Mouse (Mus musculus): ENCODE measurements at regions not wholly inside any gene's neighbourhood (a gene's known extent, or its start where the extent isn't known, plus 50 kb on each side); places are given as distances from the start of the nearest gene placed in this dataset.

- no peak overlapping the region for H3K9ac ChIP-seq (ENCODE audit: low read length)
- WGBS = 82% methylated on average over 6 of the region's 6 CpGs
- ATAC-seq (ENCODE audit: low FRiP score) = no peak
Observed at GRCm38 (mm10) chr12:92120164-92120815, 271.3 kb upstream of the Sel1l start.

GRCm38 (mm10) chr12:92109615-92110014, 260.7 kb upstream of the Sel1l start:
- no peak for ATAC-seq (ENCODE audit: low FRiP score)
- H3K4me1 ChIP-seq (ENCODE audit: control insufficient read depth, insufficient read depth, low read length) = no peaks in the 10 kb centered on the region
- 74% methylated on average over 3 of the region's 3 CpGs for WGBS

More at GRCm38 (mm10) chr12:92120164-92120815, 271.3 kb upstream of the Sel1l start:
- Histone ChIP-seq H3K4me1 (ENCODE audit: control insufficient read depth, insufficient read depth, low read length) (no peaks in the 10 kb centered on the region), H3K27me3 (ENCODE audit: control insufficient read depth, insufficient read depth, low read length) (no peaks in the 10 kb centered on the region), H3K36me3 (ENCODE audit: control insufficient read depth, insufficient read depth, low read length) (no peaks in the 10 kb centered on the region), H3K4me2 (no peak overlapping the region), H3K27ac (ENCODE audit: low read depth, low read length) (no peak overlapping the region), H3K9me3 (ENCODE audit: control insufficient read depth, low read length) (no peaks in the 10 kb centered on the region), H3K4me3 (ENCODE audit: low read depth, low read length) (no peak overlapping the region)
- no peak for DNase-seq (ENCODE audit: low spot score, missing footprints)

DNA sequence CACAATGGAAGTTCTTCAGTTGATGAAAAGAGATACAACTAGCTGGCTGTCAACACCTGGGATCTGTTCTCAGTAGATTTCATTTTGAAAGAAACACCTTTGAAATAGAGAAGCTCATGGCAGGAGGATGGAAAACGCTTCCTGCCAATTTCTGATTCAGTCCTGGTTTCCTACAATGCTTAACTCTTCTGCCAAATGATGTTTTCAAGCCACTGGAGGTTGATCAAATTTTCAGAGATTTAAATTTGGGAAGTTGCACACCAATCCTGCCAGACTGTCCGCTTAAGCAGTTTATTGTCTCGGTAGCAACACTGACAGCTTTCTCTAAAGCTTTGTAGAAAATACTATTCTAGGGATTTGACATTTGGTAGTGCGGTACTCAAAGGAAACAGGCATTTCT, 251.1 kb upstream of the Sel1l start:
- H3K9ac ChIP-seq (ENCODE audit: low read length) = no peak overlapping the region
- H3K27me3 ChIP-seq (ENCODE audit: control insufficient read depth, insufficient read depth, low read length) = no peaks in the 10 kb centered on the region
- H3K4me2 ChIP-seq = no peak overlapping the region
- no peak overlapping the region for H3K4me3 ChIP-seq (ENCODE audit: low read depth, low read length)
- H3K36me3 ChIP-seq (ENCODE audit: control insufficient read depth, insufficient read depth, low read length) = no peaks in the 10 kb centered on the region
- no peaks in the 10 kb centered on the region for H3K9me3 ChIP-seq (ENCODE audit: control insufficient read depth, low read length)
- H3K27ac ChIP-seq (ENCODE audit: low read depth, low read length) = no peak overlapping the region
- 80% methylated on average over 4 of the region's 4 CpGs for WGBS
- no peak for ATAC-seq (ENCODE audit: low FRiP score)
- no peak for DNase-seq (ENCODE audit: low spot score, missing footprints)
- H3K4me1 ChIP-seq (ENCODE audit: control insufficient read depth, insufficient read depth, low read length) = no peaks in the 10 kb centered on the region

More at GRCm38 (mm10) chr12:92109615-92110014, 260.7 kb upstream of the Sel1l start:
- Histone ChIP-seq H3K27ac (ENCODE audit: low read depth, low read length) (no peak overlapping the region), H3K4me3 (ENCODE audit: low read depth, low read length) (no peak overlapping the region), H3K27me3 (ENCODE audit: control insufficient read depth, insufficient read depth, low read length) (no peaks in the 10 kb centered on the region), H3K9me3 (ENCODE audit: control insufficient read depth, low read length) (no peaks in the 10 kb centered on the region), H3K4me2 (no peak overlapping the region), H3K9ac (ENCODE audit: low read length) (no peak overlapping the region), H3K36me3 (ENCODE audit: control insufficient read depth, insufficient read depth, low read length) (no peaks in the 10 kb centered on the region)
- no peak for DNase-seq (ENCODE audit: low spot score, missing footprints)

DNA sequence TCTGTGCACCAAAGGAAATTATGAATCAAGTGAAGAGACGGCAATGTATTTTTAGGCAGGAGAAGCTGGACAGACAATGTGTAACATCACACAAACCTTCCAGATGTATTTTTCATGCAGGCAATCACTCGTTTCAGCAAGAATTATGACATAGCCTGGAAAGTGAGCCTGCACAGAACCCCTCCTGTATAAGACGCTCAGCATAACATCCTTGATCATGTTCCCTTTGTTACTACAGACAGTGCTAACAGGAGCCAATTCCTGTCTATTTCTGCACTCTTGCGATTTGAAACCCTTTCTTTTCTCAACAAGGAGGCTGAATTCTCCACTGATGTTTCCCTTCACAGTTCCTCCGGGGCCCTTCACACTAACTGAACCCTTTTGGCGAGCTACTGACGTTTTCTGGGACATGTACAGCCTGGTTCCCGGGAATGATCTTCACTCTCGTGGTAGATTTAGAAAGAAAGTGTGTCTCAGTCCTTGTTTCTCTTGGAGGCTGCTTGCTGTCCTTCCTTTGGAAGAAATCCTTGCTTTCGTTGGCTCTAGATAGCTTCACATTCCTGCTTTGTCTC, 243.9 kb upstream of the Sel1l start:
- Histone ChIP-seq H3K27ac (ENCODE audit: low read depth, low read length) (no peak overlapping the region), H3K4me3 (ENCODE audit: low read depth, low read length) (no peak overlapping the region), H3K36me3 (ENCODE audit: control insufficient read depth, insufficient read depth, low read length) (no peaks in the 10 kb centered on the region), H3K9me3 (ENCODE audit: control insufficient read depth, low read length) (no peaks in the 10 kb centered on the region), H3K9ac (ENCODE audit: low read length) (no peak overlapping the region), H3K4me2 (no peak overlapping the region), H3K4me1 (ENCODE audit: control insufficient read depth, insufficient read depth, low read length) (no peaks in the 10 kb centered on the region), H3K27me3 (ENCODE audit: control insufficient read depth, insufficient read depth, low read length) (no peaks in the 10 kb centered on the region)
- WGBS = 83% methylated on average over 10 of the region's 10 CpGs
- ATAC-seq (ENCODE audit: low FRiP score) = no peak
- no peak for DNase-seq (ENCODE audit: low spot score, missing footprints)

DNA sequence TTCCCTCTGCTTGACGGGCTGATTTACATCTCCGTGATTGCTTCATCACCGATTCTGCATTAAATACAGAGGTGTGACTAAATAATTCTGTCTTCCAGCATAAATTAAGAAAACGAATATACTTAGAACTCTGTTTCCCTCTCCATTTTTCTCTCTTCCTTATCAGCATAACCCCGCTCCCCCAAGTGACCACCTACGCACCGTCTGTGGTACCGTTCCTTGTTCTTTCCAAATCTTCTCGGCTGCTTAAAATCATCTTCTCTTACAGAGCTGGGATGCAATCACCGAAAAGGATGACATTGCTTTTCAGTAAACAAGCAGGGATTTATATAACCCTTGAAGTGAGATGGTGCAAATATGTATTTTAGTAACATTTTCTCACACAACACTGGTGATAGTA, 224.3 kb upstream of the Sel1l start:
- no peak overlapping the region for H3K9ac ChIP-seq (ENCODE audit: low read length)
- H3K9me3 ChIP-seq (ENCODE audit: control insufficient read depth, low read length) = no peaks in the 10 kb centered on the region
- WGBS = 91% methylated on average over 10 of the region's 10 CpGs
- H3K4me2 ChIP-seq = no peak overlapping the region
- ATAC-seq (ENCODE audit: low FRiP score) (no peak), DNase-seq (ENCODE audit: low spot score, missing footprints) (no peak)
- H3K36me3 ChIP-seq (ENCODE audit: control insufficient read depth, insufficient read depth, low read length) = no peaks in the 10 kb centered on the region
- H3K4me1 ChIP-seq (ENCODE audit: control insufficient read depth, insufficient read depth, low read length) = no peaks in the 10 kb centered on the region
- no peaks in the 10 kb centered on the region for H3K27me3 ChIP-seq (ENCODE audit: control insufficient read depth, insufficient read depth, low read length)
- H3K27ac ChIP-seq (ENCODE audit: low read depth, low read length) = no peak overlapping the region
- no peak overlapping the region for H3K4me3 ChIP-seq (ENCODE audit: low read depth, low read length)

- Histone ChIP-seq H3K4me3 (ENCODE audit: low read depth, low read length) (no peak overlapping the region), H3K4me2 (no peak overlapping the region), H3K27me3 (ENCODE audit: control insufficient read depth, insufficient read depth, low read length) (no peaks in the 10 kb centered on the region), H3K36me3 (ENCODE audit: control insufficient read depth, insufficient read depth, low read length) (no peaks in the 10 kb centered on the region), H3K9ac (ENCODE audit: low read length) (no peak overlapping the region), H3K4me1 (ENCODE audit: control insufficient read depth, insufficient read depth, low read length) (no peaks in the 10 kb centered on the region), H3K27ac (ENCODE audit: low read depth, low read length) (no peak overlapping the region), H3K9me3 (ENCODE audit: control insufficient read depth, low read length) (no peaks in the 10 kb centered on the region)
- ATAC-seq (ENCODE audit: low FRiP score) (no peak), DNase-seq (ENCODE audit: low spot score, missing footprints) (no peak)
- WGBS = 85% methylated on average over 4 of the region's 4 CpGs
Observed at GRCm38 (mm10) chr12:92062731-92063130, 213.8 kb upstream of the Sel1l start.

DNA sequence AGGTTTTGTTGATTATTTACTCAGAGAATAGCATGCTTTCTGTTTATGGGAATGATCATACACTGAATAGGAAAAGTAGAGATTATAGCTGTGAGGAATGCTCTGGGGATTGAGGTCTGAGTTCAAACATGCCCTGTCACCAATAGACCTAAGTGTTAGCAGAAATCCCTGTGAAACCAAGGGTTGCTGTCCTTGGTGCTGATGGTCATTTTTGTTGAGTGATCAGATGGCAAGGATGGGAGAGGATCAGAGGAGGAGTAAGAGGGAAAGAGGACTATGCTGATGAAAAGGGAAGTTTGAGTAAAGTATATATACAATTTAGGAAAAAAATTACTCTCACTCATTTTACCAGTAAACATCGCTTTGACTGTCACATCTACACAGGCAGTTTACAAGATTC, 191.5 kb upstream of the Sel1l start:
- H3K27me3 ChIP-seq (ENCODE audit: control insufficient read depth, insufficient read depth, low read length) = no peaks in the 10 kb centered on the region
- H3K27ac ChIP-seq (ENCODE audit: low read depth, low read length) = no peak overlapping the region
- ATAC-seq (ENCODE audit: low FRiP score) (no peak), DNase-seq (ENCODE audit: low spot score, missing footprints) (no peak)
- H3K4me2 ChIP-seq = no peak overlapping the region
- no peaks in the 10 kb centered on the region for H3K36me3 ChIP-seq (ENCODE audit: control insufficient read depth, insufficient read depth, low read length)
- WGBS = 80% methylated on average over 1 of the region's 1 CpGs
- no peaks in the 10 kb centered on the region for H3K4me1 ChIP-seq (ENCODE audit: control insufficient read depth, insufficient read depth, low read length)
- no peaks in the 10 kb centered on the region for H3K9me3 ChIP-seq (ENCODE audit: control insufficient read depth, low read length)
- no peak overlapping the region for H3K9ac ChIP-seq (ENCODE audit: low read length)
- no peak overlapping the region for H3K4me3 ChIP-seq (ENCODE audit: low read depth, low read length)

DNA sequence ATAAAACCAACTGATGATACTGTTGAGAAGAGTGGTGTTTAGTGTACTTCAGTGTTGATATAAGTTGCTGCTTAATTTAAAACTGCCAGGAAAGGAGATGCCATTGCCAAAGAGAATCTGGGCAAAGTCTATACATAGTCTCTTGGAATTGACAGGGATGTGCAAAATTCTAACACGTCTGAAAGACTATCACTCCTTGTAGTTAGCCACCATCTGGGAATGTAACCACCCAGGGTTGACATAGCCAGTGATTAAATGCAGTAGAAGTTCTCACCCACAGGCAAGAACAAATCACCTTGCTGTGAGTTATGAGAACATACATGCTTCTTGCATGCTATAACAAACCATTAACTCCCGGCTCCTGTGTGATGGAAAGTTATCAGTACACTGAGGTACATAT, 180.2 kb upstream of the Sel1l start:
- Histone ChIP-seq H3K4me3 (ENCODE audit: low read depth, low read length) (no peak overlapping the region), H3K27me3 (ENCODE audit: control insufficient read depth, insufficient read depth, low read length) (no peaks in the 10 kb centered on the region), H3K9ac (ENCODE audit: low read length) (no peak overlapping the region), H3K36me3 (ENCODE audit: control insufficient read depth, insufficient read depth, low read length) (no peaks in the 10 kb centered on the region), H3K4me2 (no peak overlapping the region), H3K4me1 (ENCODE audit: control insufficient read depth, insufficient read depth, low read length) (no peaks in the 10 kb centered on the region), H3K27ac (ENCODE audit: low read depth, low read length) (no peak overlapping the region), H3K9me3 (ENCODE audit: control insufficient read depth, low read length) (no peaks in the 10 kb centered on the region)
- ATAC-seq (ENCODE audit: low FRiP score) = no peak
- 85% methylated on average over 2 of the region's 2 CpGs for WGBS
- DNase-seq (ENCODE audit: low spot score, missing footprints) = no peak

GRCm38 (mm10) chr12:92028354-92028753, 179.4 kb upstream of the Sel1l start:
- H3K4me3 ChIP-seq (ENCODE audit: low read depth, low read length) = no peak overlapping the region
- H3K27me3 ChIP-seq (ENCODE audit: control insufficient read depth, insufficient read depth, low read length) = no peaks in the 10 kb centered on the region
- ATAC-seq (ENCODE audit: low FRiP score) (no peak), DNase-seq (ENCODE audit: low spot score, missing footprints) (no peak)
- H3K4me2 ChIP-seq = no peak overlapping the region
- WGBS = 94% methylated on average over 7 of the region's 7 CpGs
- no peak overlapping the region for H3K9ac ChIP-seq (ENCODE audit: low read length)
- H3K36me3 ChIP-seq (ENCODE audit: control insufficient read depth, insufficient read depth, low read length) = no peaks in the 10 kb centered on the region
- H3K4me1 ChIP-seq (ENCODE audit: control insufficient read depth, insufficient read depth, low read length) = no peaks in the 10 kb centered on the region
- H3K9me3 ChIP-seq (ENCODE audit: control insufficient read depth, low read length) = no peaks in the 10 kb centered on the region
- no peak overlapping the region for H3K27ac ChIP-seq (ENCODE audit: low read depth, low read length)

Measured in midbrain, embryonic 11.5 days (tissue).